Mouse (Mus musculus): Measurements from ENCODE around the gene Cyp26c1.

The Cyp26c1 gene

GRCm38 (mm10) chr19:37698273-37699160 lies 13.1 kb downstream of the Cyp26c1 start:
- no peak for DNase-seq (ENCODE audit: low read depth)

GRCm38 (mm10) chr19:37699711-37700110 lies 14.3 kb downstream of the Cyp26c1 start:
- DNase-seq (ENCODE audit: low read depth): no peak

- DNase-seq (ENCODE audit: low read depth): no peak
Measured at GRCm38 (mm10) chr19:37702377-37703076, 17.1 kb downstream of the Cyp26c1 start.

GRCm38 (mm10) chr19:37703902-37704509 lies 18.6 kb downstream of the Cyp26c1 start:
- DNase-seq (ENCODE audit: low read depth): peak; percentile 61

- DNase-seq (ENCODE audit: low read depth): no peak
Measured at GRCm38 (mm10) chr19:37705722-37706121, 20.3 kb downstream of the Cyp26c1 start.

- DNase-seq (ENCODE audit: low read depth): no peak
Measured at GRCm38 (mm10) chr19:37714681-37715080, 29.3 kb downstream of the Cyp26c1 start.

- no peak for DNase-seq (ENCODE audit: low read depth)
Measured at GRCm38 (mm10) chr19:37715980-37716379, 30.6 kb downstream of the Cyp26c1 start.

- DNase-seq (ENCODE audit: low read depth): no peak
Measured at GRCm38 (mm10) chr19:37716524-37717175, 31.3 kb downstream of the Cyp26c1 start.

- no peak for DNase-seq (ENCODE audit: low read depth)
Measured at GRCm38 (mm10) chr19:37719166-37719565, 33.8 kb downstream of the Cyp26c1 start.

- peak; percentile 9 for DNase-seq (ENCODE audit: low read depth)
Measured at GRCm38 (mm10) chr19:37724591-37724990, 39.2 kb downstream of the Cyp26c1 start.

- DNase-seq (ENCODE audit: low read depth): no peak
Measured at GRCm38 (mm10) chr19:37726585-37726984, 41.2 kb downstream of the Cyp26c1 start.

GRCm38 (mm10) chr19:37727366-37727765 lies 42.0 kb downstream of the Cyp26c1 start:
- DNase-seq (ENCODE audit: low read depth): no peak

- DNase-seq (ENCODE audit: low read depth): no peak
Measured at GRCm38 (mm10) chr19:37735426-37735825, 50.0 kb downstream of the Cyp26c1 start.

GRCm38 (mm10) chr19:37738575-37738974 lies 53.2 kb downstream of the Cyp26c1 start:
- no peak for DNase-seq (ENCODE audit: low read depth)

- DNase-seq (ENCODE audit: low read depth): no peak
Measured at GRCm38 (mm10) chr19:37740043-37740442, 54.7 kb downstream of the Cyp26c1 start.
